Mouse (Mus musculus) layer of hippocampus, adult 11-12 months (tissue): ENCODE measurements around the gene Gm21974.
"Not testable (repeated sequence)": the region's sequence is repeated elsewhere in the genome, so short reads cannot be mapped to it uniquely, and the experiment has no call there.

Experiments used
- DNase-seq: peaks from one replicate; pipeline ENCODE4 v3.0.0; 2022; ENCODE audit warnings: low spot score

Gene Gm21974

GRCm38 (mm10) chr7:127915293-127915692, 20.0 kb upstream of the Gm21974 start:
- DNase-seq = no peak

- DNase-seq = no peak
These were observed 17.7 kb upstream of the Gm21974 start for GRCm38 (mm10) chr7:127912938-127913337.

GRCm38 (mm10) chr7:127912190-127912871, 17.1 kb upstream of the Gm21974 start, which contains the start of gene Kat8:
Gene Kat8 (plus strand): TSS chr7:127912516.
- peak; percentile 88 for DNase-seq

- DNase-seq = no peak
These were observed 13.4 kb upstream of the Gm21974 start for GRCm38 (mm10) chr7:127908656-127909055.

GRCm38 (mm10) chr7:127907939-127908338, 12.7 kb upstream of the Gm21974 start:
- no peak for DNase-seq

GRCm38 (mm10) chr7:127903971-127904796, 8.9 kb upstream of the Gm21974 start, which contains the start of gene Bckdk:
Gene Bckdk (plus strand): TSS chr7:127904082.
- peak; percentile 83 for DNase-seq

GRCm38 (mm10) chr7:127901772-127902171, 6.5 kb upstream of the Gm21974 start:
- DNase-seq = no peak

- no peak for DNase-seq
These were observed 4.7 kb upstream of the Gm21974 start for GRCm38 (mm10) chr7:127899997-127900396.

GRCm38 (mm10) chr7:127898179-127898956, 3.1 kb upstream of the Gm21974 start:
- no peak for DNase-seq

GRCm38 (mm10) chr7:127897542-127897941, 2.3 kb upstream of the Gm21974 start:
- no peak for DNase-seq

- peak; percentile 74 for DNase-seq
These were observed 1.1 kb upstream of the Gm21974 start for GRCm38 (mm10) chr7:127896384-127896783.

- DNase-seq = not testable (repeated sequence)
These were observed 637 bp upstream of the Gm21974 start for GRCm38 (mm10) chr7:127895891-127896290.

- no peak for DNase-seq
These were observed 774 bp downstream of the Gm21974 start for GRCm38 (mm10) chr7:127894480-127894879.

GRCm38 (mm10) chr7:127890798-127891197, 4.5 kb downstream of the Gm21974 start, which contains the start of gene Prss53:
Gene Prss53 (minus strand): TSS chr7:127890970.
- DNase-seq = no peak

GRCm38 (mm10) chr7:127888821-127889220, 6.4 kb downstream of the Gm21974 start:
- DNase-seq = no peak

- no peak for DNase-seq
These were observed 7.5 kb downstream of the Gm21974 start for GRCm38 (mm10) chr7:127887781-127888180.

GRCm38 (mm10) chr7:127887191-127887590, 8.1 kb downstream of the Gm21974 start:
- DNase-seq = no peak

- DNase-seq = no peak
These were observed 8.7 kb downstream of the Gm21974 start for GRCm38 (mm10) chr7:127886551-127886950.

- peak; percentile 55 for DNase-seq
These were observed 9.3 kb downstream of the Gm21974 start for GRCm38 (mm10) chr7:127885951-127886350.

GRCm38 (mm10) chr7:127880431-127880830, 14.8 kb downstream of the Gm21974 start:
- no peak for DNase-seq

- DNase-seq = no peak
These were observed 16.0 kb downstream of the Gm21974 start for GRCm38 (mm10) chr7:127879301-127879700.
